Mouse (Mus musculus): Measurements from ENCODE around the gene Zfp512. TPM values are rescaled to one million over a fixed set of nuclear protein-coding genes. Genes with fewer than 3 reads are reported as not detected.

The Zfp512 gene
- total RNA-seq, 2 experiments from 2014 or later, result 48.0 to 49.0 TPM

GRCm38 (mm10) chr5:31528560-31528959, 76.3 kb downstream of the Zfp512 start:
- DNase-seq (ENCODE audit: low spot score in 2 of 2), result no peak

Other genes starting within 250 kb of the Zfp512 start
- 10 to 100 TPM; 70.7 to 76.2 TPM for gene Ppm1g, start 231.7 kb upstream of the Zfp512 start, total RNA-seq (2021)
- 10 to 100 TPM; 86.2 to 87.1 TPM for gene Nrbp1, start 211.6 kb upstream of the Zfp512 start, total RNA-seq (2021)
- gene Gm9970, start 211.2 kb upstream of the Zfp512 start, total RNA-seq (2021), result not detected
- 1 to 10 TPM; 1.9 to 2.4 TPM for gene Krtcap3, start 200.7 kb upstream of the Zfp512 start, total RNA-seq (2021)
- gene Ift172, start 161.3 kb upstream of the Zfp512 start, total RNA-seq (2021), result 100 to 1,000 TPM in 1 of 2 experiments, 10 to 100 TPM in 1; 95.7 to 101 TPM
- gene Fndc4, start 156.4 kb upstream of the Zfp512 start, total RNA-seq (2021), result 100 to 1,000 TPM; 159 to 160 TPM
- gene Gckr, start 155.0 kb upstream of the Zfp512 start, total RNA-seq (2021), result not detected
- under 1 TPM in 1 of 2 experiments, not detected in 1; 0.16 TPM for gene 4930548H24Rik, start 33.3 kb downstream of the Zfp512 start, total RNA-seq (2021)
- 10 to 100 TPM; 30.1 to 35.5 TPM for gene Gpn1, start 42.3 kb downstream of the Zfp512 start, total RNA-seq (2021)
- gene Slc4a1ap, start 74.6 kb downstream of the Zfp512 start, total RNA-seq (2021), result 10 to 100 TPM; 49.6 to 49.7 TPM
- 10 to 100 TPM; 16.8 to 17.8 TPM for gene Supt7l, start 75.4 kb downstream of the Zfp512 start, total RNA-seq (2021)
- gene Mrpl33, start 144.5 kb downstream of the Zfp512 start, total RNA-seq (2021), result 10 to 100 TPM; 84.2 to 88.7 TPM
- gene Rbks, start 245.2 kb downstream of the Zfp512 start, total RNA-seq (2021), result 1 to 10 TPM; 3.3 to 4.5 TPM
- 10 to 100 TPM; 44.7 to 46.5 TPM for gene Babam2, start 245.3 kb downstream of the Zfp512 start, total RNA-seq (2021)

Data from left cerebral cortex, adult 18-20 months (tissue).